Mouse (Mus musculus) hindbrain, embryonic 12.5 days (tissue): ENCODE measurements around the gene Snx19. TPM values are rescaled to one million over a fixed set of nuclear protein-coding genes. Genes with fewer than 3 reads are reported as not detected.

Source experiments
- ATAC-seq: fragments of 200-750 bp; cut with Nextera tagmentation; 2 replicates; pipeline ENCODE4 v1.8.0; 2017; ENCODE audit warnings: moderate TSS enrichment; ENCODE audit not compliant: low FRiP score
- H3K27ac ChIP-seq: fragments of 300-500 bp; sonication (generic); 2 replicates; pipeline ENCODE4 v1.5.1; 2016; ENCODE audit warnings: mild to moderate bottlenecking
- H3K27me3 ChIP-seq: fragments of 300-500 bp; sonication (generic); 2 replicates; pipeline ENCODE4 v1.6.1; 2016; ENCODE audit warnings: mild to moderate bottlenecking
- H3K36me3 ChIP-seq: fragments of 300-500 bp; sonication (generic); 2 replicates; pipeline ENCODE4 v1.6.1; 2016; ENCODE audit warnings: mild to moderate bottlenecking
- H3K4me1 ChIP-seq: fragments of 300-500 bp; sonication (generic); 2 replicates; pipeline ENCODE4 v1.6.1; 2016
- H3K4me2 ChIP-seq: fragments of 300-500 bp; sonication (generic); replicated peaks from 2 replicates; pipeline ENCODE4 v1.6.1; 2016; ENCODE audit warnings: mild to moderate bottlenecking
- H3K4me3 ChIP-seq: fragments of 300-500 bp; sonication (generic); 2 replicates; pipeline ENCODE4 v1.5.1; 2016; ENCODE audit warnings: mild to moderate bottlenecking
- H3K9ac ChIP-seq: fragments of 300-500 bp; sonication (generic); 2 replicates; pipeline ENCODE4 v1.6.1; 2016; ENCODE audit warnings: mild to moderate bottlenecking, moderate library complexity
- H3K9me3 ChIP-seq: fragments of 300-500 bp; sonication (generic); replicated peaks from 2 replicates; pipeline ENCODE4 v1.6.1; 2016; ENCODE audit warnings: mild to moderate bottlenecking
- WGBS: fragments of 180-500 bp; shearing (Covaris S2); methylation state at CpG from one replicate; pipeline ENCODE4 v1.1.7; 2016; 5-methylcytosine and 5-hydroxymethylcytosine counted together
- polyA plus RNA-seq: library from polyadenylated mRNA; unstranded; fragments of >200 nt; fragmentation: Nextera tagmentation; extraction: Ambion mirVana; gene quantifications from 2 replicates; pipeline ENCODE4 v1.2.1, GENCODE M21; 2016

The Snx19 gene
- polyA plus RNA-seq, 1 experiment from 2014 or later: 28.0 TPM

DNA sequence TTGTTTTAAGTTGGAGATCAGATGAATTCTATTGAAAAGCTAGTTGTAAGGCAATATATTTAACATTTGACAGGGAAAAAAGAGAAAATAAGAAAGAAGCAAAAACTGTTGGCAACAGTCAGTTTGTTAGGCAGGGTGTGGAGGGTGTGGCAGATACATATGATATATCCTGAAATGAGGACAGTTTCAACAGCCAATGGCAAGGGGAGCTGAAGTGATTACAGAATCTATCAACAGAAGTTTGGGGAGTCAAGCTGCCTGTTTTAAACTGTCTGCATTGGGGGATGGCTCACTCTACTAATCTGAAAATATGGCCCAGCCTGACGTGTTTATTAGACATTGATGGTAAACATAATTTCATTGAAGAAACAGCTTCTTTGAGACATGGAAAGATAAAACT, 61.5 kb downstream of the Snx19 start:
- Histone ChIP-seq H3K9me3 (no peaks in the 10 kb centered on the region), H3K4me2 (no peak overlapping the region), H3K4me1 (no peaks in the 10 kb centered on the region), H3K9ac (no peak overlapping the region), H3K27ac (no peak overlapping the region), H3K36me3 (no peaks in the 10 kb centered on the region), H3K4me3 (no peak overlapping the region), H3K27me3 (no peaks in the 10 kb centered on the region)
- ATAC-seq: no peak
- 92% methylated on average over 1 of the region's 1 CpGs for WGBS

DNA sequence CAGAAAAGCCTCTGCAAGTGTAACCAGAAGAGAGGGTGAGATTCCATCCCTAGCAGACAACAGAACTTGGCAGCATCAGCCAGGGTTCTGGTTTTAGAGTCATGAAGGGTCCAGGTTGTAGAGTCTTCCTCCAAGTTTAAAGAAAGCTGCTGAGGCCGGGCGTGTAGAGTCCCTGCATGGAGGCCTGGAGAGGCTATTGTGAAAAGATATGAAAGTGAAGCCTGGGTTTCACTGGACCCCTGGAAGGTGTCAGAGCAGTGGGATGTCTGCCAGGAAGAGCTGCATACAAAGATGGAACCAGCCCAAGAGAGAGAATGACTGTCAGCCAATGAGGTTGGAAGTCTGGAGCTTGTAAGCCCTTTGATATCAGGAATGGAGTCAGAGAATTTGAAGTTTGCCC, 67.5 kb downstream of the Snx19 start:
- ATAC-seq: no peak
- 94% methylated on average over 2 of the region's 2 CpGs for WGBS
- H3K4me2 ChIP-seq: no peak overlapping the region
- no peaks in the 10 kb centered on the region for H3K36me3 ChIP-seq
- no peak overlapping the region for H3K27ac ChIP-seq
- no peaks in the 10 kb centered on the region for H3K9me3 ChIP-seq
- no peaks in the 10 kb centered on the region for H3K27me3 ChIP-seq
- H3K4me3 ChIP-seq: no peak overlapping the region
- H3K4me1 ChIP-seq: no peaks in the 10 kb centered on the region
- H3K9ac ChIP-seq: no peak overlapping the region

DNA sequence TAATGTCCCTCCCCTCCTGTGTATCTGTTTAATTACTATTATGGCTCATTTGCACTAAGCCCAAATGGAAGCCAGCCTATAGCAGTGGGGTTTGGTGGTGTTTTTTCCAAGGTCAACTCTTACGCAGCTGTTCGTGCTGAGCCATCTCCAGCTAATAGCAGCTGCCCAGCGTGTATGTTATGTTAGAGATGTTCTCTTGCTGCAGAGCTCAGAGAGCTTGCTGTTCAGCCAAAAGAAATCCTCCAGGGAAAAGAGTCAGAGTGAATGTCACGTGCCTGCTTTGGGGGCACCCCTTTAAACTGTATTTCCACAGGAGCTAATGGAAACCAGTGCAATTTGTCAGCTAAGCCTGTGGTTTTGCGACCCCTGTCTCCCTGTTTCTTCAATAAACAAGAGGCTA, 82.1 kb downstream of the Snx19 start:
- H3K9ac ChIP-seq: no peak overlapping the region
- H3K27me3 ChIP-seq: no peaks in the 10 kb centered on the region
- 0 out of 2 replicates have a peak, but pooled peaks cover 3% of the 10 kb centered on the region for H3K9me3 ChIP-seq
- no peak overlapping the region for H3K27ac ChIP-seq
- no peak overlapping the region for H3K4me3 ChIP-seq
- ATAC-seq: no peak
- 68% methylated on average over 5 of the region's 5 CpGs for WGBS
- no peaks in the 10 kb centered on the region for H3K36me3 ChIP-seq
- H3K4me1 ChIP-seq: no peaks in the 10 kb centered on the region
- H3K4me2 ChIP-seq: no peak overlapping the region

DNA sequence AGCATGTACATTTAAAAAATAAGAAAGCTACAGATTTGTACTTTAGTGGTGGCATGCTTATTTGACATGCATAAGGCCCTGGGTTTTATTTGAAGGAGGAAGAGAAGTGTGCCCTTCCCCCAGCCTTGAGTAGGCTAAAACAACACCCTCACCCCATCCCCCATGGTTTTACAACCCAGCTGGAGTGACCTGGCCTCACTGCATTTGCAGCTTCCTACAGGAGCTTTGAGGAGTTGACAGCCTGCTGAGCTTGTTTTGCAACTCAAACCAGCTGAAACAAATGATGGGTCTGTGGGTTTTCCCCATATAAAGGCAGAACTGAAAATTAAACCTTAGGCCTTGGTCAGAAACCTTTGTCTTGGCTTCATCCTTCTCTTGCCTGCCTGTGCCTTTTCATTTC, 89.0 kb downstream of the Snx19 start:
- H3K9me3 ChIP-seq: 0 out of 2 replicates have a peak, but pooled peaks cover 3% of the 10 kb centered on the region
- no peak overlapping the region for H3K4me2 ChIP-seq
- no peak overlapping the region for H3K9ac ChIP-seq
- H3K27ac ChIP-seq: no peak overlapping the region
- H3K36me3 ChIP-seq: no peaks in the 10 kb centered on the region
- no peaks in the 10 kb centered on the region for H3K27me3 ChIP-seq
- no peak overlapping the region for H3K4me3 ChIP-seq
- H3K4me1 ChIP-seq: peaks cover 7% of the 10 kb centered on the region
- ATAC-seq: no peak
